Mouse (Mus musculus) gastrocnemius, postnatal 14 days (tissue): Measurements from ENCODE around the gene Sgcg. TPM values are rescaled to one million over a fixed set of nuclear protein-coding genes. Genes with fewer than 3 reads are reported as not detected.

Source experiments
- DNase-seq: peaks from one replicate; pipeline ENCODE4 v3.0.0; 2021; ENCODE audit warnings: mixed read lengths
- intact Hi-C: fragments of 180-260 bp; cut with DNase I; formaldehyde crosslinking; loops from one replicate; pipeline ENCODE4 v1.15.1; 2025; ENCODE audit warnings: low total_unique reads
- total RNA-seq, 2 experiments: library from RNA; stranded (reverse); gene quantifications; 2 replicates each; pipeline ENCODE4 v1.2.3; 2021

Gene Sgcg
- total RNA-seq, 2 experiments from 2014 or later: 158 to 177 TPM

- intact Hi-C loops: no loop called here
- DNase-seq: no peak
These were observed 19.5 kb downstream of the Sgcg start for GRCm38 (mm10) chr14:61238751-61239150.

DNA sequence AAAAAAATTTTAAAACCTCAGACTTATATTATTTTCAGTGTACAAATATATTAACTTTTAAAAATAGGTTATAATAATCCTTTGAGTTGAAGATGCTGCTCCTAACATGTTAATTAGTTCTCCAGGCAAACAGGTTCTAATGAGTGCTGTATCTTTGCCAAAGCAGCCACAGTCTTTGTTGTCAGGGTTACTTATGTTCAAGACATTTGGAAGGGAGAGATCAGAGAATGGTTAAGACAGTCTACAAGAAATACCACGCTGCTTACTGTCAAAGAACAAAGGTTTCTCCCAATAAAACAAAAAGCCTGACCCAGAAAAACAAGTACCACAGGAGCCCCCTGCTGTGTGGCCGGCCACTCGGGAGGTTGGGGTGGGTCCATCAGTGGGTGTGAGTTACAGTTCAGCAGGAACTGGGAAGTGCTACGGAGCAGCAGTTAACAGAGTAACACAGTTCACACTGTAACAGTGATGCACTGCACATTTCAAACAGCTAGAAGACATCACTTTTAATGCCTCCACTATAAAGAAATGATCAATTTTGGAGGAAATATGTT is 21.1 kb downstream of the Sgcg start:
- no peak for DNase-seq
- intact Hi-C loops: no loop called here

GRCm38 (mm10) chr14:61235846-61236474 is 22.3 kb downstream of the Sgcg start:
- DNase-seq: peak; percentile 18
- intact Hi-C loops: no loop called here

DNA sequence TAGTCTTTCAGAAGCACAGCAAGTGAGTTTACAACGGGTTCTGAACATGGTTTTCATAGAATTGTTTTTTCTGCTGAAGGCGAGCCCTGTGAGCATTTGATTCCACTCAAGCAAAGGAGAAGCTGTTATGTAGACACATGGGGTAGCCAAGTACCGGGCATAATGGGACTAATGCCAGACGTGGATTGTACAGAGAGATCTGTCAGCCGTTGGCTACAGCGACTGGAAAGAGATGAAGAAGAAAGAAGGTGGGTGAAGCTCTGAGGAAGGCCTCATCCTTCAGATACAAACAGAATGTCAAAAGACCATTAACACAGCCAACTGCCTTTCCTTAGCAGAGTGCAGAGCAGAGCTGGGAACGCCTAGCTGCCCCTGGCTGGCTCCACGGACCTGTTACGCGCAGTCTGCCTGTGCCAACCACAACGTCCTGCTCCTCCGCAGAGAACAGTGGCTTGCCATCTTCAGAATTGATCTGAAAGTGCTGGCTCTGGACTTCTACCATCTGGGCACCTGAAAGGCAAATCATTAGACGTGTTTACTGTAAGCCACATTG is 26.2 kb downstream of the Sgcg start:
- intact Hi-C loops: no loop called here
- no peak for DNase-seq

DNA sequence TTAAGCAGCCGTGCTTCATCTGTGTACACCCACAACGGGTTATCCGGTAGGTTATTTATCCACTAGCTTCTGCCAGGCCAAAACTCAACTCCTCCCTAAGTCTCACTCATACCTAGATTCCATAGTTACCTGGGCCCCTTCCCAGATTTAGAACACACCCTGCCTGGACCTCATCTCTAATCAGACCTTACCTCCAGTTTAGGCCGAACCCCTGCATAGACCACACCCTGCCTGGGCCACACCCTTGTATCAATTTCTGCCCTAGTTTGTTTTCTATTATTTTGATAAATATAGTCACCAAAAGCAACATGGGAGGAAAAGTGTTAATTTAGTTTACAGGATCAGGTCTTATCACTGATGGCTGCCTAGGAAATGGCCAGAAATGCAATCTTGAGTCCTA is 28.1 kb downstream of the Sgcg start:
- intact Hi-C loops: no loop called here
- DNase-seq: no peak

GRCm38 (mm10) chr14:61229763-61230162 is 28.5 kb downstream of the Sgcg start:
- intact Hi-C loops: no loop called here
- no peak for DNase-seq

GRCm38 (mm10) chr14:61226151-61226550 is 32.1 kb downstream of the Sgcg start:
- no peak for DNase-seq
- intact Hi-C loops: no loop called here

DNA sequence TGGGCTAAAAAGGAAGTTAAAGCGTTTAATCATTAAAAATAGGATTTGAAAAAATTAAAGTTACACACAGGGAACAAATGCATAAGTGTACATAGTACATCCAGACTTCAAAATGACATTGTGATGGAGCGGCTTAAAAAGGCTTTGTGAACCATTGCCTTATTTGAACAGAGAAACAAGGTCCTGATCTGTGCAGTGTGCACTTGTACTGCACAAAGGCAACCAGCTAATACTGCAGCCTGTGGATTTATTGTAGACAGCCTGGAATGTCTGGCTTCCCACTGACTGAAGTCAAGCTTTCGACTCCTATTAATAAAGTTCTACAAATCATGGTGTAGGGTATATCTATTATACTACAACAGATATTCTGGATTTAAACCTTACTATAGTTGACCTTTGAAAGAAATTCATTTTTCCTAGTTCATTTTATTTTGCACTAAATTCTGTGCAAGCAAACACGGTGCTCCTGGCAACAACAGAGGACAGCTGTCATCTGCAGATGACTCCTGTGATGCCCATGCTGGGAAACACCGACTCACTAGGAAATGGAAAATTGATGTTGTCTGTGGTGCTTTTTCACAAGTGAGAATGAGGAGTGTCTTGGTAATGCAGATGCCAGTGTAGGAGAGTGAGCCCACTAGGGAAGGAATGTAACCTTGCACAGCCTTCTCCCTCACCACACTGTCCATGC is 33.8 kb downstream of the Sgcg start:
- intact Hi-C loops: no loop called here
- no peak for DNase-seq

DNA sequence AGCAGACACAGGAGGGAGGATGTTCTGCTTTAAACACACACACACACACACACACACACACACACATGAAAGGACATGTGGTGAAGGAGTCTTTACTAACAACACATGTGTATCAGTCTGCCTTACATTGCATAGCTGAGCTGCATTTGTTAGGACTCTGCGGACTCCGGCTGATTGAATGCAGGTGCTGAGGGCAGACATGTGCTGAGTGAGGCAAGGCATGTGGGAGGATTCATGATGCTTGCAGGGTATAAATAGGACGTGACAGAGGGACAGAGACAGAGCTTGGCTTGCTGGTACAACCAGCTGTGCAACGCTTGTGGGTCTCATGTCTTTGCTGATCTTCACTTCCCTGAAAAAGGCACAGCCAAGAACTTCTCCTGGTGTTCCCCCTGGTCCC is 34.5 kb downstream of the Sgcg start:
- DNase-seq: no peak

GRCm38 (mm10) chr14:61222506-61222905 is 35.8 kb downstream of the Sgcg start:
- intact Hi-C loops: no loop called here

More for the DNA sequence above, 34.5 kb downstream of the Sgcg start:
- intact Hi-C loops: no loop called here

GRCm38 (mm10) chr14:61221166-61221565 is 37.1 kb downstream of the Sgcg start:
- intact Hi-C loops: no loop called here
- DNase-seq: no peak

More at GRCm38 (mm10) chr14:61222506-61222905, 35.8 kb downstream of the Sgcg start:
- DNase-seq: no peak

- DNase-seq: no peak
- intact Hi-C loops: no loop called here
These were observed 46.5 kb downstream of the Sgcg start for GRCm38 (mm10) chr14:61211754-61212153.

DNA sequence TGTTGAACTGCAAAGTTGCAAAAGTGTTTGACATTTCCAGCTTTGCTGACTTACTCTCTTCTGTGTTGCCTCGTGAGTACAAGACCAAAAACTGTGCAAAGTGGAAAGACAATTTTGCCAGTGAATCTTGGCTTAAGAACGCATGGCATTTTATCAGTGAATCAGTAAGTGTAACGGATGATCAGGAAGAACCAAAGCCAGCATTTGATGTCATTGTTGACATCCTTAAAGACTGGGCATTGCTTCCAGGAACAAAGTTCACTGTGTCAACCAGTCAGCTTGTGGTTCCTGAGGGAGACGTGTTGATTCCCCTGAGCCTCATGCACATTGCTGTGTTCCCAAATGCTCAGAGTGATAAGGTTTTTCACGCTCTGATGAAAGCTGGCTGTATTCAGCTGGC is 48.2 kb downstream of the Sgcg start:
- no peak for DNase-seq
- intact Hi-C loops: no loop called here

GRCm38 (mm10) chr14:61194416-61194815 is 63.9 kb downstream of the Sgcg start:
- intact Hi-C loops: no loop called here

DNA sequence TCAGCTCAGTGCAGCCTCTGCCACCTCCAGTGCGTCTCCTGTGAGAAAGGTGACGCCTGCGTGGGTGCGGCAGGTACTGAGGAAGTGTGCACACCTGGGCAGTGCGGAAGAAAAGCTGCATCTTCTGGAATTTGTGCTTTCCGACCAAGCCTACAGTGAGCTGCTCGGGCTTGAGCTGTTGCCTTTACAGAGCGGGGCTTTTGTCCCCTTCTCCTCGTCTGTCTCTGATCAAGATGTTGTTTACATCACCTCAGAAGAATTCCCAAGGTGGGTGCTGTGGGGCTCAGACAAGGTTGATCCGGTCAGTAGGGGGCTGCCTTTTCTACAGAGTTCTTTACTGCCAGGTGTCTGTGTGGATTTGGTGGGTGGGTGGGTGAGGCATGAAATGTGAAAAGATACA is 66.0 kb downstream of the Sgcg start:
- no peak for DNase-seq
- intact Hi-C loops: no loop called here

More at GRCm38 (mm10) chr14:61194416-61194815, 63.9 kb downstream of the Sgcg start:
- DNase-seq: no peak

GRCm38 (mm10) chr14:61191904-61192303 is 66.4 kb downstream of the Sgcg start:
- intact Hi-C loops: no loop called here
- DNase-seq: no peak

- intact Hi-C loops: no loop called here
- peak; percentile 67 for DNase-seq
These were observed 85.1 kb downstream of the Sgcg start for GRCm38 (mm10) chr14:61173229-61173628.

- peak; percentile 99 for DNase-seq
- intact Hi-C loops: no loop called here
These were observed 85.6 kb downstream of the Sgcg start for GRCm38 (mm10) chr14:61172548-61173158.

DNA sequence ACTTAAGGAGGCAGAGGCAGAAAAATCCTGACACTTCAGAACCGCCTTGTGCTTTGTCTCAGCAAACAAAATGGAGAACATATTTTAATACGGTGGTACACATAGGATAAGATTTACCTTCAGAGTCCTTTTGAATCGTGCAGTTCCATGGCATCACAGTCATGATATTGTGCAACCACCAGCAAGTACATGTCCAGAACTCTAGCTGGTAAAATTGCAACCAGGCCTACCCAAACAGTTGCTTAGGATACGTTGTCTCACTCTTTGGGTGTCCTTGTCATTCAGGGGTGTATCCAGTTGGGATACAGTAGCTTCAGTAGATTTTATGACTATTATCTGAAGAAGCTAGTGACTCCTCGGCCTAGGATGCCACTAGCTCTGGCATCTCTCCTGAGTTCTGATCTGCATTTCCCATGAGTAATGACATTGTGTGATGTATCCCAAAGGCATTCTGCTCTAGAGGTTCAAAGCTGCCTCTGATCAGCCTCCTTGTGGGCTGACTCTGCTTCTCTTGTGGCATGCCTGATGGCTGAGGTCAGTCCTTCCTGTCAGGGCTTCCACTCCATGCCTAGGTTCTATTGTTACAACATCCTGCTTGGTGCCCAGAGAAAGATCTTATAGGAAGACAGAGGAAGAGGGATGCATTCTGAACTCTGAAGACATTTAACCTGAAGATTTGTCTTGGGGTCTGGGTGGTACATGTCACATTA is 86.9 kb downstream of the Sgcg start:
- intact Hi-C loops: no loop called here
- no peak for DNase-seq
